In genomic region chr1:107811859-107812258, GRCm38 (mm10) we compare ENCODE assay signal across 16 mouse cellular contexts.
"Had no signal": no experiment of that assay in that cellular context is flagged by ENCODE, and none has a peak within 500 bp of the region (broad histone marks: within the 10 kb centered on the region; RNA-seq: fewer than 3 reads in every experiment).

No protein-coding gene starts in this region.

- H3K4me2 ChIP-seq: liver, embryonic 15.5 days; lung, embryonic 15.5 days; neural tube, embryonic 12.5 days; stomach, embryonic 15.5 days had no signal

- H3K9me3 ChIP-seq: liver, embryonic 15.5 days; lung, embryonic 15.5 days; megakaryocyte, embryonic 14.5 days; neural tube, embryonic 12.5 days; stomach, embryonic 15.5 days had no signal

- H3K27ac ChIP-seq: liver, embryonic 15.5 days; lung, embryonic 15.5 days; macrophage; neural tube, embryonic 12.5 days; stomach, embryonic 15.5 days; stomach, postnatal 0 days had no signal

- H3K9ac ChIP-seq: liver, embryonic 15.5 days; liver, postnatal 0 days; lung, embryonic 15.5 days; neural tube, embryonic 12.5 days; stomach, embryonic 15.5 days had no signal

- ATAC-seq: liver, postnatal 0 days; lung, postnatal 0 days had no signal

- DNase-seq: liver, postnatal 0 days; lung, adult 2 months; lung, postnatal 14 days; lung, postnatal 36 days; right cerebral cortex, postnatal 14 days; thymus, adult 2 months; thymus, postnatal 25 days; thymus, postnatal 4 days had no signal

- H3K36me3 ChIP-seq: liver, embryonic 15.5 days; lung, embryonic 15.5 days; neural tube, embryonic 12.5 days; stomach, embryonic 15.5 days had no signal

- H3K4me1 ChIP-seq: liver, embryonic 15.5 days; lung, embryonic 15.5 days; megakaryocyte, embryonic 14.5 days; neural tube, embryonic 12.5 days; stomach, embryonic 15.5 days had no signal

- H3K27me3 ChIP-seq: liver, embryonic 15.5 days; lung, embryonic 15.5 days; megakaryocyte, embryonic 14.5 days; neural tube, embryonic 12.5 days; stomach, embryonic 15.5 days had no signal

- H3K4me3 ChIP-seq: liver, embryonic 15.5 days; lung, embryonic 15.5 days; megakaryocyte, embryonic 14.5 days; neural tube, embryonic 12.5 days; stomach, embryonic 15.5 days had no signal
